Mouse (Mus musculus) hindbrain, embryonic 12.5 days (tissue): ENCODE results near the gene Evx2. TPM values are rescaled to one million over a fixed set of nuclear protein-coding genes. Genes with fewer than 3 reads are reported as not detected.

ENCODE experiments used
- ATAC-seq: fragments of 200-750 bp; cut with Nextera tagmentation; 2 replicates; pipeline ENCODE4 v1.8.0; 2017; ENCODE audit warnings: moderate TSS enrichment; ENCODE audit not compliant: low FRiP score
- H3K27ac ChIP-seq: fragments of 300-500 bp; sonication (generic); 2 replicates; pipeline ENCODE4 v1.5.1; 2016; ENCODE audit warnings: mild to moderate bottlenecking
- H3K27me3 ChIP-seq: fragments of 300-500 bp; sonication (generic); 2 replicates; pipeline ENCODE4 v1.6.1; 2016; ENCODE audit warnings: mild to moderate bottlenecking
- H3K36me3 ChIP-seq: fragments of 300-500 bp; sonication (generic); 2 replicates; pipeline ENCODE4 v1.6.1; 2016; ENCODE audit warnings: mild to moderate bottlenecking
- H3K4me1 ChIP-seq: fragments of 300-500 bp; sonication (generic); 2 replicates; pipeline ENCODE4 v1.6.1; 2016
- H3K4me2 ChIP-seq: fragments of 300-500 bp; sonication (generic); replicated peaks from 2 replicates; pipeline ENCODE4 v1.6.1; 2016; ENCODE audit warnings: mild to moderate bottlenecking
- H3K4me3 ChIP-seq: fragments of 300-500 bp; sonication (generic); 2 replicates; pipeline ENCODE4 v1.5.1; 2016; ENCODE audit warnings: mild to moderate bottlenecking
- H3K9ac ChIP-seq: fragments of 300-500 bp; sonication (generic); 2 replicates; pipeline ENCODE4 v1.6.1; 2016; ENCODE audit warnings: mild to moderate bottlenecking, moderate library complexity
- H3K9me3 ChIP-seq: fragments of 300-500 bp; sonication (generic); replicated peaks from 2 replicates; pipeline ENCODE4 v1.6.1; 2016; ENCODE audit warnings: mild to moderate bottlenecking
- WGBS: fragments of 180-500 bp; shearing (Covaris S2); methylation state at CpG from one replicate; pipeline ENCODE4 v1.1.7; 2016; 5-methylcytosine and 5-hydroxymethylcytosine counted together
- polyA plus RNA-seq: library from polyadenylated mRNA; unstranded; fragments of >200 nt; fragmentation: Nextera tagmentation; extraction: Ambion mirVana; gene quantifications from 2 replicates; pipeline ENCODE4 v1.2.1, GENCODE M21; 2016

The Evx2 gene
- polyA plus RNA-seq, 1 experiment from 2014 or later = 2.7 TPM

- no peak overlapping the region for H3K4me2 ChIP-seq
- no peaks in the 10 kb centered on the region for H3K36me3 ChIP-seq
- no peaks in the 10 kb centered on the region for H3K9me3 ChIP-seq
- 5% methylated on average over 23 of the region's 24 CpGs for WGBS
- peaks cover 100% of the 10 kb centered on the region for H3K27me3 ChIP-seq
- no peak overlapping the region for H3K27ac ChIP-seq
- peaks cover 4% of the 10 kb centered on the region; the same call in 1 of the 2 replicates for H3K4me1 ChIP-seq
- ATAC-seq = no peak
- H3K4me3 ChIP-seq = no peak overlapping the region
- no peak overlapping the region for H3K9ac ChIP-seq
Measured at GRCm38 (mm10) chr2:74675666-74676282, 16.4 kb upstream of the Evx2 start.

- H3K4me2 ChIP-seq = no peak within 1 kb of the TSS
- H3K27me3 ChIP-seq = peaks cover 98% of the 10 kb centered on the region
- 2% methylated on average over 47 of the region's 47 CpGs for WGBS
- no peak within 1 kb of the TSS for H3K9ac ChIP-seq
- H3K9me3 ChIP-seq = no peaks in the 10 kb centered on the region
- H3K4me1 ChIP-seq = peaks cover 4% of the 10 kb centered on the region; the same call in 1 of the 2 replicates
- no peak within 1 kb of the TSS for H3K27ac ChIP-seq
- no peaks in the 10 kb centered on the region for H3K36me3 ChIP-seq
- H3K4me3 ChIP-seq = no peak within 1 kb of the TSS
- ATAC-seq = no peak
Measured at GRCm38 (mm10) chr2:74674881-74675665, 15.7 kb upstream of the Evx2 start, which contains the start of gene Hoxd12. Gene Hoxd12 (plus strand): TSS chr2:74675013.

- Histone ChIP-seq H3K27ac (no peak overlapping the region), H3K27me3 (peaks cover 98% of the 10 kb centered on the region), H3K4me2 (no peak overlapping the region), H3K9me3 (no peaks in the 10 kb centered on the region), H3K36me3 (no peaks in the 10 kb centered on the region), H3K9ac (no peak overlapping the region), H3K4me1 (peaks cover 4% of the 10 kb centered on the region; the same call in 1 of the 2 replicates), H3K4me3 (no peak overlapping the region)
- no peak for ATAC-seq
- WGBS = 1% methylated on average over 24 of the region's 24 CpGs
Measured at GRCm38 (mm10) chr2:74673835-74674425, 14.6 kb upstream of the Evx2 start.

DNA sequence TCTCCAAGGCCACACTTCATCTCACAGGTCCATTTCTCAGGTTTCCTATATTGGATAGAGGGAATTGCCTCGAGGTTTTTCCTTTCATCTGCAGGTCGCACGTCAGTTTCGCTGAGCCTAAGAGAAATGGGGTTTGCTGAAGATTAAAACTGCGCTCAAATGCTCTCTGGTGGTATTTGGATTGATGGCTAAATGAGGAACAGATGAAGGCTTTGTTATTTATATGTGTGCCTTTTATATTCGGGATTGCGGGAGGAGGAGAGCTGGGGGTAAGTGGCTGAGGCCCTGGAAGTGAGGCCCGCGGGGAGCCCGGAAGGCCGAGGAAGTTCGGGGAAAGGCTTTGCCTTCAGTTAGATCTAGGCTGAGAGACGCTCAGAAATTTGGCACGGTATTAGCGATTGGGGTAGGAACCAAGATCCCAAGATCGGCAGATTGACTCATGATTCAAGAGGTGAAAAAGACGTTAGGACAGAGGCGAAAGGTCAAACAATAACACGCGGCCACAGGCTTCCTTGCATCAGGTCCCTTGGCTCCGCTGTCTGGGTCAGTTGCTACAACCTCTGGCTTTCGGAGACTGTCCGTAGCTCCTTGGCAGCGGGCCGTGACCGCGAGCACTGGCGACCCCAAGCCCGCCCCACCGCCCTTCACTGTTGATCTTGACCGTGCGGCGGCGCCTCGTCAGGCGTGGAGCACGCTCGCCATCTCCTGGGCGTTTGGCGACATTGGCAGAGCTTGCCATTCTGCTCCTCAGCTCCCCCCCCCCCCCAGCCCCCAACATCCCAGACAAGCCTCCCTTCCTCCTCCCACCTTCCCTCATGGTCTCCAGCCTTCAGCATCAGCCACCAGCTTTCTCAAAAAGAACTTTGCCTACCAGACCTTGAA is 13.4 kb upstream of the Evx2 start:
- H3K36me3 ChIP-seq = no peaks in the 10 kb centered on the region
- under 1% methylated on average over 40 of the region's 40 CpGs for WGBS
- ATAC-seq = peak; percentile 52; the same call in 1 of the 2 replicates
- H3K4me2 ChIP-seq = peak overlapping the region; percentile 44
- H3K9me3 ChIP-seq = no peaks in the 10 kb centered on the region
- no peak overlapping the region for H3K9ac ChIP-seq
- no peak overlapping the region for H3K27ac ChIP-seq
- peaks cover 98% of the 10 kb centered on the region for H3K27me3 ChIP-seq
- H3K4me1 ChIP-seq = peaks cover 13% of the 10 kb centered on the region
- peak overlapping the region; percentile 19 for H3K4me3 ChIP-seq

DNA sequence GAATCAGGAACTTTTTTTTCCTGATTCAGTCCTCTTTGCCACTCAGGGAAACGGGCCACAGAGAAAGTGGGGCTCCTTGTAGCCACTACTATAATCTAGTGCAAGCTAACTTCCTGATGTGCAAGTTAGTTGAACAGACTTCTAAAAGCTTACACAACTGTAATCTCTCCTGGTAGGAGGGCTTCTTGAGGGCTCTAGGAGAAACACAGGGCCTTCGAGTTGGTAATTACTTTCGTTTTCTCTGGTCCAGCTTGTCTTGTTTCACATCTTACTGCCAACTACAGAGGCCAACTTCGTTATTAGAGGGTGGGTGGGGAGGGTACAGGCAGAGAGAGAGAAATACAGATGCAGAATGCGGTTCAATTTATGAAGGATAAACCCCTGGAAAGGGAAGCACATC is 12.5 kb upstream of the Evx2 start:
- 4% methylated on average over 5 of the region's 5 CpGs for WGBS
- H3K27ac ChIP-seq = no peak overlapping the region
- peaks cover 15% of the 10 kb centered on the region for H3K4me1 ChIP-seq
- peaks cover 98% of the 10 kb centered on the region for H3K27me3 ChIP-seq
- H3K4me2 ChIP-seq = no peak overlapping the region
- no peak overlapping the region for H3K9ac ChIP-seq
- H3K4me3 ChIP-seq = no peak overlapping the region
- H3K36me3 ChIP-seq = no peaks in the 10 kb centered on the region
- H3K9me3 ChIP-seq = no peaks in the 10 kb centered on the region
- ATAC-seq = no peak

DNA sequence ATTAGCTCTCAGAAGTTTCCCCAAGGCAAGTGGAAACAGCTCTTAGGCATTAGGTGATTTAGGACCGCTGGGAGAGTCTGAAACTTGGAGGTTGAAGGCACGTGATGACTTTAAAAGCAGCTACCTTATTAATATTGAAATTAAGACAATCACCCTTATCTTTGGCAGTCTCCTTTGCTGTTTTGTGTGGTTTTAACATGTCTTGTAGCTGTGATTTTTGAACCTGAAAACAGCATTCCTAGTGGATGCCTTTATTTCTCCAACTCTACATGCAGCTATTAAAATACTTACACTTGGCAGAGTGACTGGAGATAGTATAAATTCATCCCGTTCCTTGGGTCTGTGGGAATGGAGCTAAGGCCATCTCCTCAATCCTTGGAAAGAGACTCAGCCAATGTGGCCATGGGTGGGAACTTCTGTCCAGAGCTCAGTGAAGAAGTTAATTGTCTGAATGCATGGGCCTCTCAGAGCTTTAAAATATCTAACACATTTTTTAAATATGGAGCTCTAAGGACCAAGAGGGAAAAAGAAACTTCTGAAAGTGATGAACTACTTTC is 11.4 kb upstream of the Evx2 start:
- no peaks in the 10 kb centered on the region for H3K36me3 ChIP-seq
- no peak for ATAC-seq
- no peaks in the 10 kb centered on the region for H3K9me3 ChIP-seq
- peaks cover 97% of the 10 kb centered on the region for H3K27me3 ChIP-seq
- H3K4me1 ChIP-seq = peaks cover 15% of the 10 kb centered on the region
- H3K4me2 ChIP-seq = no peak overlapping the region
- under 1% methylated on average over 3 of the region's 3 CpGs for WGBS
- no peak overlapping the region for H3K4me3 ChIP-seq
- no peak overlapping the region for H3K27ac ChIP-seq
- no peak overlapping the region for H3K9ac ChIP-seq

GRCm38 (mm10) chr2:74669650-74670235 is 10.4 kb upstream of the Evx2 start:
- Histone ChIP-seq H3K27ac (no peak overlapping the region), H3K9ac (no peak overlapping the region), H3K4me1 (peaks cover 15% of the 10 kb centered on the region), H3K9me3 (no peaks in the 10 kb centered on the region), H3K4me2 (no peak overlapping the region), H3K27me3 (peaks cover 96% of the 10 kb centered on the region), H3K4me3 (no peak overlapping the region), H3K36me3 (no peaks in the 10 kb centered on the region)
- ATAC-seq = no peak
- 2% methylated on average over 14 of the region's 14 CpGs for WGBS

DNA sequence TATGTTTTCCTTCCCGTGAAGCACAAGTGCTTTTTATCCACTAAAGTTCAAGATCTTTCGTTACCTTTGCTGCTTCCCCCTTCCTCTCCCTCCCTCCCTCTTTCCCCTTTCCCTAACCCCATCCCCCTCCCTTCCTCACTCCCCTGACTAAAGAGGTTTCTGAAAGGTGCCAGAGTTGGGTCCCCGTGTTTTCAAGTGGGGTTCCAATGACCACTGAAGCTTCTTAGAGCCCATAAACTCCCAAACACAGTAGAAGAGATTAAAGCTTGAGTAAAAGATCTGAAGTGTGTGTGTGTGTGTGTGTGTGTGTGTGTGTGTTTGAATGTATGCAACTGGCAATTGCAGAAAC is 9.8 kb upstream of the Evx2 start:
- H3K27ac ChIP-seq = no peak overlapping the region
- H3K4me2 ChIP-seq = no peak overlapping the region
- H3K9ac ChIP-seq = no peak overlapping the region
- no peak for ATAC-seq
- no peaks in the 10 kb centered on the region for H3K36me3 ChIP-seq
- H3K27me3 ChIP-seq = peaks cover 96% of the 10 kb centered on the region
- no peak overlapping the region for H3K4me3 ChIP-seq
- 2% methylated on average over 3 of the region's 3 CpGs for WGBS
- H3K4me1 ChIP-seq = peaks cover 15% of the 10 kb centered on the region
- H3K9me3 ChIP-seq = no peaks in the 10 kb centered on the region

DNA sequence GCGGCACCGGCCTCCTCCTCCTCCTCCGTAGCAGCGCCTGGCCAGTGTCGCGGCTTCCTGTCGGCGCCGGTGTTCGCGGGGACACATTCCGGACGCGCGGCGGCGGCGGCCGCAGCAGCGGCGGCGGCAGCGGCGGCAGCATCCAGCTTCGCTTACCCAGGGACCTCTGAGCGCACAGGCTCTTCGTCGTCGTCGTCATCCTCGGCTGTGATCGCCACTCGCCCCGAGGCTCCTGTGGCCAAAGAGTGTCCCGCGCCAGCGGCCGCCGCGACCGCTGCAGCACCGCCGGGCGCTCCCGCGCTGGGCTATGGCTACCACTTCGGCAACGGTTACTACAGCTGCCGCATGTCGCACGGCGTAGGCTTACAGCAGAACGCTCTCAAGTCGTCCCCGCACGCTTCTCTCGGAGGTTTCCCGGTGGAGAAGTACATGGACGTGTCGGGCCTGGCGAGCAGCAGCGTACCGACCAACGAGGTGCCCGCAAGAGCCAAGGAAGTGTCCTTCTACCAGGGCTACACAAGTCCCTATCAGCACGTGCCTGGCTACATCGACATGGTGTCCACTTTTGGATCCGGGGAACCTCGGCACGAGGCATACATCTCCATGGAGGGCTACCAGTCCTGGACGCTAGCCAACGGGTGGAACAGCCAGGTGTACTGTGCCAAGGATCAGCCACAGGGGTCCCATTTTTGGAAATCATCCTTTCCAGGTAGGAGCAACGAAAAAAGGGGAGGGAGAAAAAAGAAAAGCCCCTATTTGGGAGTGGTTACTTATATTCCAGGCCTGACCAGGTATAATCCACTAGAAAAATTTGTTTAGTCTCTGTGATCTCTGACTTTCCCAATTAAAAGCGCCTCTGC is 9.2 kb upstream of the Evx2 start:
- 0 out of 2 replicates have a peak, but pooled peaks have one; percentile 40 for ATAC-seq
- peaks cover 15% of the 10 kb centered on the region for H3K4me1 ChIP-seq
- no peak overlapping the region for H3K27ac ChIP-seq
- H3K9me3 ChIP-seq = no peaks in the 10 kb centered on the region
- H3K27me3 ChIP-seq = peaks cover 96% of the 10 kb centered on the region
- under 1% methylated on average over 72 of the region's 74 CpGs for WGBS
- peak overlapping the region; percentile 47 for H3K4me2 ChIP-seq
- H3K9ac ChIP-seq = 0 out of 2 replicates have a peak overlapping the region, but pooled peaks have one; percentile 13
- H3K36me3 ChIP-seq = no peaks in the 10 kb centered on the region
- peak overlapping the region; percentile 27 for H3K4me3 ChIP-seq

DNA sequence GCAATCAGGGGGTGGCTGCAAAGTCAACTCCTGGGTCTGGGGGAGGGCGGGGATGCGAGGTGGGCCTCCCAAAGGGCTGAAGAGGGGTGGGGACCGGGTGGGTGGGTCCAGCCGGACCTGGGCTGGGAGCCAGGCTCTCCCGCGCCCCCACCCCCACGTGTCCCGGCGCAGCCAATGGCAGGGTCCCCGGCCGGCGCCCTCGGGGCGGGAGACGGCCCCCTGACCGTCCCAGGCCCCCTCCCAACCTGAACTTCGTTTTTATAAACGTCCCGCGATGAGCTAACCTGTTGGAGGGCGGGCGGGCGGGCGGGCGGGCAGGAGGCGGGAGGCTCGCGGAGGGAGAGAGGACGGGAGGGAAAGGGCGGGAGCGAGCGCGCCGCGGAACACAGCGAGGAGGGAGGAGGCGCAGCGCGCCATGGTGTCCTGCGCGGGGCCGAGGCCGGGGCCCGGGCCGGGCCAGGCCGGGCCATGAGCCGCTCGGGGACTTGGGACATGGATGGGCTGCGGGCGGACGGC is 8.5 kb upstream of the Evx2 start, which contains the start of gene Hoxd13:
Hoxd13 (plus strand) TSS at position 469 of the 516 bp plus-strand sequence.
- H3K9me3 ChIP-seq = no peaks in the 10 kb centered on the region
- H3K4me1 ChIP-seq = peaks cover 14% of the 10 kb centered on the region
- H3K4me3 ChIP-seq = peak within 1 kb of the TSS; percentile 27
- peaks cover 96% of the 10 kb centered on the region for H3K27me3 ChIP-seq
- no peaks in the 10 kb centered on the region for H3K36me3 ChIP-seq
- H3K4me2 ChIP-seq = peak within 1 kb of the TSS; percentile 47
- WGBS = 0% methylated on average over 18 of the region's 51 CpGs
- H3K27ac ChIP-seq = no peak within 1 kb of the TSS
- H3K9ac ChIP-seq = 0 out of 2 replicates have a peak within 1 kb of the TSS, but pooled peaks have one; percentile 13
- ATAC-seq = peak; percentile 63; the same call in 1 of the 2 replicates
